Mouse (Mus musculus) megakaryocyte, embryonic 14.5 days (primary cell): ENCODE data around the gene Efhd1. TPM values are rescaled to one million over a fixed set of nuclear protein-coding genes. Genes with fewer than 3 reads are reported as not detected.

Experiments
- H3K27me3 ChIP-seq: replicated peaks from 2 replicates; pipeline ENCODE3; 2012; ENCODE audit warnings: inconsistent platforms
- H3K36me3 ChIP-seq: replicated peaks from 2 replicates; pipeline ENCODE3; 2012; ENCODE audit warnings: low read length, inconsistent platforms, mixed read lengths
- H3K4me1 ChIP-seq: 2 replicates; pipeline ENCODE4 v1.6.1; 2012; ENCODE audit warnings: inconsistent platforms
- H3K4me3 ChIP-seq: replicated peaks from 2 replicates; pipeline ENCODE3; 2012; ENCODE audit warnings: moderate library complexity, mild to moderate bottlenecking, inconsistent platforms
- H3K9me3 ChIP-seq: 2 replicates; pipeline ENCODE4 v1.6.1; 2012; ENCODE audit warnings: inconsistent platforms
- FLI1 ChIP-seq: IDR thresholded peaks from 2 replicates; pipeline ENCODE4 v1.6.1; 2012; ENCODE audit warnings: low read length, inconsistent platforms, mixed read lengths
- GATA1 ChIP-seq: IDR thresholded peaks from 3 replicates; pipeline ENCODE4 v1.6.1; 2012; ENCODE audit warnings: mixed read lengths, low read length, inconsistent platforms, borderline replicate concordance
- polyA plus RNA-seq: library from polyadenylated mRNA; stranded (reverse); fragments of >175 nt; gene quantifications from 2 replicates; pipeline ENCODE4 v1.2.3, GENCODE M21; 2012; ENCODE audit warnings: low replicate concordance; ENCODE audit not compliant: insufficient read depth

Efhd1 gene
- polyA plus RNA-seq, 1 experiment: 0.10 TPM

- H3K4me1 ChIP-seq: peaks cover 13% of the 10 kb centered on the region
- peaks cover 24% of the 10 kb centered on the region for H3K9me3 ChIP-seq
- peaks cover 5% of the 10 kb centered on the region for H3K36me3 ChIP-seq
- no peak for TF ChIP-seq FLI1
- TF ChIP-seq GATA1: no peak
- H3K4me3 ChIP-seq: no peak overlapping the region
- H3K27me3 ChIP-seq: no peaks in the 10 kb centered on the region
Measured at GRCm38 (mm10) chr1:87321071-87321470, 56.9 kb downstream of the Efhd1 start.

- TF ChIP-seq FLI1 (no peak), GATA1 (no peak)
Measured at GRCm38 (mm10) chr1:87322778-87323177, 58.6 kb downstream of the Efhd1 start.

GRCm38 (mm10) chr1:87324649-87325048 is 60.5 kb downstream of the Efhd1 start:
- Histone ChIP-seq H3K4me3 (no peak overlapping the region), H3K9me3 (peaks cover 14% of the 10 kb centered on the region), H3K27me3 (no peaks in the 10 kb centered on the region), H3K4me1 (peaks cover 40% of the 10 kb centered on the region), H3K36me3 (peaks cover 5% of the 10 kb centered on the region)
- TF ChIP-seq GATA1 (no peak), FLI1 (no peak)

More at GRCm38 (mm10) chr1:87322778-87323177, 58.6 kb downstream of the Efhd1 start:
- Histone ChIP-seq H3K4me1 (peaks cover 21% of the 10 kb centered on the region), H3K36me3 (peaks cover 5% of the 10 kb centered on the region), H3K27me3 (no peaks in the 10 kb centered on the region), H3K9me3 (peaks cover 24% of the 10 kb centered on the region), H3K4me3 (no peak overlapping the region)

GRCm38 (mm10) chr1:87326742-87327163 is 62.6 kb downstream of the Efhd1 start, which contains the start of gene Gigyf2:
Gene Gigyf2 (plus strand): TSS chr1:87326998.
- no peak for TF ChIP-seq GATA1
- no peak for TF ChIP-seq FLI1
- Histone ChIP-seq H3K4me3 (peak within 1 kb of the TSS; percentile 98), H3K4me1 (peaks cover 56% of the 10 kb centered on the region), H3K9me3 (no peaks in the 10 kb centered on the region), H3K36me3 (peaks cover 7% of the 10 kb centered on the region), H3K27me3 (no peaks in the 10 kb centered on the region)

- Histone ChIP-seq H3K4me3 (peak overlapping the region; percentile 98), H3K9me3 (no peaks in the 10 kb centered on the region), H3K36me3 (peaks cover 8% of the 10 kb centered on the region), H3K27me3 (no peaks in the 10 kb centered on the region), H3K4me1 (peaks cover 58% of the 10 kb centered on the region)
- TF ChIP-seq FLI1 (no peak), GATA1 (no peak)
Measured at GRCm38 (mm10) chr1:87327165-87327861, 63.1 kb downstream of the Efhd1 start.

- no peaks in the 10 kb centered on the region for H3K9me3 ChIP-seq
- peaks cover 55% of the 10 kb centered on the region for H3K4me1 ChIP-seq
- H3K4me3 ChIP-seq: no peak overlapping the region
- no peaks in the 10 kb centered on the region for H3K27me3 ChIP-seq
- TF ChIP-seq FLI1: no peak
- TF ChIP-seq GATA1: no peak
- H3K36me3 ChIP-seq: peaks cover 47% of the 10 kb centered on the region
Measured at GRCm38 (mm10) chr1:87331774-87332173, 67.6 kb downstream of the Efhd1 start.

GRCm38 (mm10) chr1:87350576-87350975 is 86.4 kb downstream of the Efhd1 start:
- Histone ChIP-seq H3K9me3 (no peaks in the 10 kb centered on the region), H3K36me3 (peaks cover 54% of the 10 kb centered on the region), H3K4me1 (peaks cover 12% of the 10 kb centered on the region), H3K4me3 (no peak overlapping the region), H3K27me3 (no peaks in the 10 kb centered on the region)
- TF ChIP-seq FLI1: no peak
- no peak for TF ChIP-seq GATA1

- H3K4me3 ChIP-seq: no peak overlapping the region
- no peaks in the 10 kb centered on the region for H3K9me3 ChIP-seq
- H3K36me3 ChIP-seq: peaks cover 39% of the 10 kb centered on the region
- H3K4me1 ChIP-seq: no peaks in the 10 kb centered on the region; the same call in 1 of the 2 replicates
- no peaks in the 10 kb centered on the region for H3K27me3 ChIP-seq
- TF ChIP-seq GATA1 (no peak), FLI1 (no peak)
Measured at GRCm38 (mm10) chr1:87360276-87360675, 96.1 kb downstream of the Efhd1 start.

Other genes with a start within 250 kb of the Efhd1 start
- gene Alppl2, start 174.4 kb upstream of the Efhd1 start, polyA plus RNA-seq: not detected in 2 replicates
- not detected in 2 replicates for gene Alpi, start 162.8 kb upstream of the Efhd1 start, polyA plus RNA-seq
- gene Akp3, start 139.4 kb upstream of the Efhd1 start, polyA plus RNA-seq: not detected in 2 replicates
- gene Ecel1, start 107.8 kb upstream of the Efhd1 start, polyA plus RNA-seq: not detected in 2 replicates
- gene Prss56, start 81.0 kb upstream of the Efhd1 start, polyA plus RNA-seq: not detected in 2 replicates
- gene Chrnd, start 73.8 kb upstream of the Efhd1 start, polyA plus RNA-seq: not detected in 2 replicates
- not detected in 2 replicates for gene Chrng, start 59.7 kb upstream of the Efhd1 start, polyA plus RNA-seq
- 21.2 and 24.1 TPM in 2 replicates for gene Eif4e2, start 50.4 kb upstream of the Efhd1 start, polyA plus RNA-seq
- 4.7 and 10.4 TPM in 2 replicates for gene Gigyf2, start 62.6 kb downstream of the Efhd1 start, polyA plus RNA-seq
- gene Kcnj13, start 130.4 kb downstream of the Efhd1 start, polyA plus RNA-seq: not detected in 2 replicates
- not detected in 2 replicates for gene Snorc, start 205.9 kb downstream of the Efhd1 start, polyA plus RNA-seq
- not detected in 2 replicates for gene Neu2, start 245.5 kb downstream of the Efhd1 start, polyA plus RNA-seq